Mouse (Mus musculus) stomach, postnatal 0 days (tissue): Measurements from ENCODE around the gene Fam207a.

Source experiments
- CTCF ChIP-seq: IDR thresholded peaks from 2 replicates; pipeline ENCODE4 v1.5.1; 2016; ENCODE audit warnings: antibody characterized with exemption, low read depth, mild to moderate bottlenecking, moderate library complexity
- EP300 ChIP-seq: optimal IDR thresholded peaks from 2 replicates; pipeline ENCODE3; 2016; ENCODE audit warnings: antibody characterized with exemption

- no peak for TF ChIP-seq CTCF
- no peak for TF ChIP-seq EP300
These were observed 75.3 kb downstream of the Fam207a start for GRCm38 (mm10) chr10:77440286-77440685.
